Mouse (Mus musculus) forebrain, embryonic 10.5 days (tissue): ENCODE results near the gene Tmem19. TPM values are rescaled to one million over a fixed set of nuclear protein-coding genes. Genes with fewer than 3 reads are reported as not detected.

Experiments used
- DNase-seq: peaks from one replicate; pipeline ENCODE4 v3.0.0-alpha.2; 2017; ENCODE audit warnings: low spot score; ENCODE audit errors: extremely low spot score
- H3K27ac ChIP-seq: fragments of 300-500 bp; sonication (generic); 2 replicates; pipeline ENCODE4 v1.5.1; 2016; ENCODE audit warnings: mild to moderate bottlenecking
- H3K27me3 ChIP-seq: fragments of 300-500 bp; sonication (generic); 2 replicates; pipeline ENCODE4 v1.6.1; 2016; ENCODE audit warnings: mild to moderate bottlenecking; ENCODE audit not compliant: poor library complexity, severe bottlenecking
- H3K36me3 ChIP-seq: fragments of 300-500 bp; sonication (generic); replicated peaks from 2 replicates; pipeline ENCODE4 v1.6.1; 2016; ENCODE audit warnings: mild to moderate bottlenecking, moderate library complexity
- H3K4me1 ChIP-seq: fragments of 300-500 bp; sonication (generic); 2 replicates; pipeline ENCODE4 v1.6.1; 2016
- H3K4me3 ChIP-seq: fragments of 300-500 bp; sonication (generic); 2 replicates; pipeline ENCODE4 v1.5.1; 2016; ENCODE audit warnings: mild to moderate bottlenecking, moderate library complexity
- H3K9me3 ChIP-seq: fragments of 300-500 bp; sonication (generic); 2 replicates; pipeline ENCODE4 v1.6.1; 2016; ENCODE audit warnings: mild to moderate bottlenecking, moderate library complexity
- WGBS: fragments of 180-500 bp; shearing (Covaris S2); methylation state at CpG from one replicate; pipeline ENCODE4 v1.1.7; 2016; 5-methylcytosine and 5-hydroxymethylcytosine counted together
- polyA plus RNA-seq: library from polyadenylated mRNA; unstranded; fragments of >200 nt; fragmentation: Nextera tagmentation; extraction: Ambion mirVana; gene quantifications from 2 replicates; pipeline ENCODE4 v1.2.1, GENCODE M21; 2016

Tmem19 gene
- polyA plus RNA-seq, 1 experiment from 2014 or later = 27.3 TPM

DNA sequence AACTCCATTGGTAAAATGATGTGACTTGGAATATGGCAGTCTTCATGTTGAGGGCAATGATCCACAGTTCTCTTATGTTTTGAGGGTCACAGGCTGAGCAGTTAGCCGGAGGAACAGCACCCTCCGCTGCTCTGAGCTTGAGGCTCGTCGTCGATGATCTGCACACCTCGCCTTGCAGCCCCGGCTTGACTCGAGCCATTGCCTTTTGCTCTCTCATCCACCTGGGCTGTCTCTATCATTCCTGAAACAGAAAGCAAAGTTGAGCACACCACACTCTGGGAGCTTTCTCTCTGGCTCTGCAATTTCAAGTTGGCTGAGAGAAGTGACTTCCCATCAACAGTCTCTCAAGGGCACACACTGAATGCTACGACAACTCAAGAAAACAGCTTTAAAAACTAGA lies 71.6 kb downstream of the Tmem19 start:
- no peak overlapping the region for H3K27ac ChIP-seq
- WGBS = 93% methylated on average over 9 of the region's 9 CpGs
- DNase-seq = no peak
- H3K36me3 ChIP-seq = peaks cover 81% of the 10 kb centered on the region
- no peak overlapping the region for H3K4me3 ChIP-seq
- H3K27me3 ChIP-seq = no peaks in the 10 kb centered on the region
- no peaks in the 10 kb centered on the region for H3K4me1 ChIP-seq
- H3K9me3 ChIP-seq = no peaks in the 10 kb centered on the region

Other genes with a start within 250 kb of the Tmem19 start
- not detected in 2 replicates for gene Tph2, start 177.5 kb downstream of the Tmem19 start, polyA plus RNA-seq
- 44.7 and 52.4 TPM in 2 replicates for gene Tbc1d15, start 111.0 kb downstream of the Tmem19 start, polyA plus RNA-seq
- 3.0 and 3.1 TPM in 2 replicates for gene Rab21, start 46.9 kb downstream of the Tmem19 start, polyA plus RNA-seq
- gene Thap2, start 21.9 kb upstream of the Tmem19 start, polyA plus RNA-seq = 19.1 and 22.3 TPM in 2 replicates
- gene Zfc3h1, start 22.5 kb upstream of the Tmem19 start, polyA plus RNA-seq = 14.7 and 18.0 TPM in 2 replicates
- not detected in 2 replicates for gene A930009A15Rik, start 207.5 kb upstream of the Tmem19 start, polyA plus RNA-seq
- gene Lgr5, start 225.3 kb upstream of the Tmem19 start, polyA plus RNA-seq = 1.7 and 2.2 TPM in 2 replicates